Mouse (Mus musculus) olfactory bulb, adult 2 months (tissue): Measurements from ENCODE around the gene Lgr4.

Source experiments
- CTCF ChIP-seq: fragments of 200-500 bp; IDR thresholded peaks from 2 replicates; pipeline ENCODE4 v1.5.1; 2012; ENCODE audit warnings: low read depth, mild to moderate bottlenecking, low read length, moderate library complexity; ENCODE audit not compliant: insufficient read depth
- POLR2A ChIP-seq: fragments of 200-500 bp; IDR thresholded peaks from 2 replicates; pipeline ENCODE4 v1.6.1; 2012; ENCODE audit warnings: mild to moderate bottlenecking, low read depth, low read length, moderate library complexity; ENCODE audit not compliant: insufficient read depth

GRCm38 (mm10) chr2:109942810-109943570 lies 25.5 kb downstream of the Lgr4 start:
- TF ChIP-seq CTCF (no peak), POLR2A (no peak)
